Mouse (Mus musculus) MEL (cell line): ENCODE measurements around the gene Ppp4c. TPM values are rescaled to one million over a fixed set of nuclear protein-coding genes. Genes with fewer than 3 reads are reported as not detected.

ENCODE experiments used
- DNase-seq: peaks from one replicate; pipeline ENCODE4 v3.0.0; 2011; ENCODE audit warnings: low read depth, low spot score
- H3K27ac ChIP-seq: 2 replicates; pipeline ENCODE4 v1.5.1; 2012; ENCODE audit warnings: low read depth, mild to moderate bottlenecking, control low read depth, low read length, moderate library complexity; ENCODE audit not compliant: control insufficient read depth
- H3K27me3 ChIP-seq, 2 experiments: fragments of 150-350 bp in 1 of 2; sonication (generic) in 1 of 2; 2 replicates each; pipeline ENCODE4 v1.6.1; 2012; ENCODE audit warnings: low read length in 2 of 2, mild to moderate bottlenecking in 2 of 2, improper control_type of control experiment in 1 of 2, moderate library complexity in 1 of 2; ENCODE audit not compliant: insufficient read depth in 2 of 2, control insufficient read depth in 1 of 2
- H3K36me3 ChIP-seq, 2 experiments: 2 replicates each; pipeline ENCODE4 v1.6.1; 2012 to 2014; ENCODE audit warnings: low read length in 2 of 2, improper control_type of control experiment in 1 of 2, inconsistent platforms in 1 of 2, mild to moderate bottlenecking in 1 of 2; ENCODE audit not compliant: insufficient read depth in 2 of 2, control insufficient read depth in 1 of 2
- H3K4me1 ChIP-seq, 2 experiments: fragments of 150-350 bp in 1 of 2; sonication (generic) in 1 of 2; 2 replicates each; pipeline ENCODE4 v1.6.1; 2012; ENCODE audit warnings: low read length in 2 of 2, improper control_type of control experiment in 1 of 2, mild to moderate bottlenecking in 1 of 2; ENCODE audit not compliant: insufficient read depth in 2 of 2, control insufficient read depth in 1 of 2
- H3K4me3 ChIP-seq, 2 experiments: fragments of 150-350 bp in 1 of 2; sonication (generic) in 1 of 2; 2 replicates each; pipeline ENCODE4 v1.5.1; 2012; ENCODE audit warnings: low read depth in 2 of 2, low read length in 2 of 2, mild to moderate bottlenecking in 2 of 2, moderate library complexity in 2 of 2, control low read depth in 1 of 2, improper control_type of control experiment in 1 of 2; ENCODE audit not compliant: control insufficient read depth in 1 of 2, insufficient read depth in 1 of 2
- H3K79me2 ChIP-seq: 2 replicates; pipeline ENCODE4 v1.6.1; 2012; ENCODE audit warnings: mild to moderate bottlenecking, low read length, moderate library complexity; ENCODE audit not compliant: control insufficient read depth, poor library complexity, insufficient read depth
- H3K9ac ChIP-seq: 2 replicates; pipeline ENCODE4 v1.6.1; 2012; ENCODE audit warnings: low read depth, mild to moderate bottlenecking, control low read depth, low read length, moderate library complexity; ENCODE audit not compliant: control insufficient read depth, poor library complexity, severe bottlenecking
- H3K9me3 ChIP-seq: fragments of 150-350 bp; sonication (generic); replicated peaks from 2 replicates; pipeline ENCODE4 v1.6.1; 2012; ENCODE audit warnings: mild to moderate bottlenecking, low read length, improper control_type of control experiment, moderate library complexity; ENCODE audit not compliant: insufficient read depth
- BHLHE40 ChIP-seq: IDR thresholded peaks from 2 replicates; pipeline ENCODE4 v1.6.1; 2012; ENCODE audit warnings: low read depth, mild to moderate bottlenecking, inconsistent platforms, low read length, improper control_type of control experiment, borderline replicate concordance
- CHD1 ChIP-seq: IDR thresholded peaks from 2 replicates; pipeline ENCODE4 v1.6.1; 2012; ENCODE audit warnings: low read depth, mild to moderate bottlenecking, inconsistent platforms, low read length, improper control_type of control experiment
- CHD2 ChIP-seq: IDR thresholded peaks from 2 replicates; pipeline ENCODE4 v1.6.1; 2011; ENCODE audit warnings: low read length, improper control_type of control experiment
- CTCF ChIP-seq, 3 experiments: IDR thresholded peaks in 2 of 3; conservative IDR thresholded peaks in 1 of 3; 2 replicates each; pipeline ENCODE4 v1.5.1; 2011 to 2012; ENCODE audit warnings: low read length in 3 of 3, low read depth in 2 of 3, mild to moderate bottlenecking in 2 of 3, improper control_type of control experiment in 1 of 3, inconsistent platforms in 1 of 3, mixed read lengths in 1 of 3, moderate library complexity in 1 of 3; ENCODE audit not compliant: control insufficient read depth in 1 of 3, insufficient read depth in 1 of 3, poor library complexity in 1 of 3, severe bottlenecking in 1 of 3
- E2F4 ChIP-seq: IDR thresholded peaks from 2 replicates; pipeline ENCODE4 v1.6.1; 2011; ENCODE audit warnings: low read depth, low read length, improper control_type of control experiment, borderline replicate concordance
- ELF1 ChIP-seq: IDR thresholded peaks from 2 replicates; pipeline ENCODE4 v1.6.1; 2014; ENCODE audit warnings: low read depth, mild to moderate bottlenecking, inconsistent platforms, low read length, improper control_type of control experiment, moderate library complexity
- EP300 ChIP-seq, 2 experiments: IDR thresholded peaks; 2 replicates each; pipeline ENCODE4 v1.6.1; 2011; ENCODE audit warnings: improper control_type of control experiment in 2 of 2, low read length in 2 of 2, low read depth in 1 of 2, mild to moderate bottlenecking in 1 of 2
- GABPA ChIP-seq: IDR thresholded peaks from 2 replicates; pipeline ENCODE4 v1.6.1; 2012; ENCODE audit warnings: low read depth, mild to moderate bottlenecking, inconsistent platforms, low read length, improper control_type of control experiment, moderate library complexity
- GATA1 ChIP-seq: IDR thresholded peaks from 2 replicates; pipeline ENCODE4 v1.6.1; 2011; ENCODE audit warnings: low read depth, low read length, improper control_type of control experiment
- JUND ChIP-seq: IDR thresholded peaks from 2 replicates; pipeline ENCODE4 v1.6.1; 2011; ENCODE audit warnings: low read depth, mild to moderate bottlenecking, improper control_type of control experiment, low read length
- KAT2A ChIP-seq: conservative IDR thresholded peaks from 2 replicates; pipeline ENCODE4 v1.6.1; 2012; ENCODE audit warnings: low read depth, low read length, improper control_type of control experiment, inconsistent platforms
- MAX ChIP-seq: IDR thresholded peaks from 2 replicates; pipeline ENCODE4 v1.6.1; 2011; ENCODE audit warnings: low read length, improper control_type of control experiment
- MXI1 ChIP-seq: IDR thresholded peaks from 2 replicates; pipeline ENCODE4 v1.6.1; 2011; ENCODE audit warnings: mild to moderate bottlenecking, low read depth, low read length, improper control_type of control experiment
- NRF1 ChIP-seq: IDR thresholded peaks from 2 replicates; pipeline ENCODE4 v1.6.1; 2014; ENCODE audit warnings: low read depth, mild to moderate bottlenecking, inconsistent platforms, low read length, improper control_type of control experiment, moderate library complexity; ENCODE audit not compliant: poor library complexity, insufficient read depth, severe bottlenecking
- POLR2AphosphoS2 ChIP-seq: IDR thresholded peaks from 2 replicates; pipeline ENCODE4 v1.6.1; 2011; ENCODE audit warnings: low read length, improper control_type of control experiment
- POLR2AphosphoS5 ChIP-seq: IDR thresholded peaks from 2 replicates; pipeline ENCODE4 v1.6.1; 2012; ENCODE audit warnings: low read depth, borderline replicate concordance, mild to moderate bottlenecking, inconsistent platforms, low read length, moderate library complexity, mixed read lengths
- RAD21 ChIP-seq: IDR thresholded peaks from 2 replicates; pipeline ENCODE4 v1.6.1; 2011; ENCODE audit warnings: mild to moderate bottlenecking, low read depth, low read length, improper control_type of control experiment
- SMC3 ChIP-seq: IDR thresholded peaks from 2 replicates; pipeline ENCODE4 v1.6.1; 2011; ENCODE audit warnings: low read depth, low read length, improper control_type of control experiment
- TCF12 ChIP-seq: IDR thresholded peaks from 2 replicates; pipeline ENCODE4 v1.6.1; 2014; ENCODE audit warnings: low read depth, mild to moderate bottlenecking, inconsistent platforms, low read length, improper control_type of control experiment, moderate library complexity
- USF2 ChIP-seq, 2 experiments: IDR thresholded peaks; 2 replicates each; pipeline ENCODE4 v1.6.1; 2011 to 2012; ENCODE audit warnings: improper control_type of control experiment in 2 of 2, low read length in 2 of 2, borderline replicate concordance in 1 of 2, inconsistent platforms in 1 of 2, low read depth in 1 of 2, mild to moderate bottlenecking in 1 of 2; ENCODE audit not compliant: insufficient read depth in 1 of 2
- ZMIZ1 ChIP-seq: IDR thresholded peaks from 2 replicates; pipeline ENCODE4 v1.6.1; 2012; ENCODE audit warnings: low read depth, mild to moderate bottlenecking, inconsistent platforms, low read length, improper control_type of control experiment, moderate library complexity
- ZNF384 ChIP-seq: IDR thresholded peaks from 2 replicates; pipeline ENCODE4 v1.6.1; 2012; ENCODE audit warnings: low read depth, mild to moderate bottlenecking, inconsistent platforms, low read length, improper control_type of control experiment
- polyA plus RNA-seq, 2 experiments: library from polyadenylated mRNA; stranded (reverse) in 1 of 2; unstranded in 1 of 2; fragments of >175 nt in 1 of 2; fragments of >200 nt in 1 of 2; gene quantifications; 2 replicates each; pipeline versions ENCODE4 v1.2.1 to v1.2.4; 2012; ENCODE audit warnings: low replicate concordance in 2 of 2, low read depth in 1 of 2; ENCODE audit not compliant: insufficient read length in 2 of 2, insufficient read depth in 1 of 2, missing spikeins in 1 of 2
- total RNA-seq: library from RNA; depleted of rRNA; stranded (reverse); fragments of 300-350 nt; gene quantifications from 2 replicates; pipeline ENCODE4 v1.2.3, GENCODE M21; 2012

Gene Ppp4c
- total and polyA plus RNA-seq, 3 experiments = 257 to 540 (median 265) TPM

DNA sequence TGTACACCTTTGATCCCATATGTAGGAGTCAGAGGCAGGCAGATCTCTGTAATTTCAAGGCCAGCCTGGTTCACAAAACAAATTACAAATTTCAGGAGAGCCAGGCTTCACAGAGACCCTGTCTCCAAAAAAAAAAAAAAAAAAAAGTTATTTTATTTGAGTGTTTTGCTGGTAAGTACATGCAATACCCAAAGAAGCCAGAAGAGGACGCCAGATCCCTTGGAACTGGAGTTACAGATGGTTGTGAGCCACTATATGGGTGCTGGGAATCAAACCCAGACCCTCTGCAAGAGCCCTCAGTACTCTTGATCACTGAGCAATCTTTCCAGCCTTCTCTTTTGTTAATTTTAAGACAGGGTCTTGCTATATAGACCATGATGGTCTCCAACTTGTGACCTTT is 26.5 kb upstream of the Ppp4c start:
- H3K4me1 ChIP-seq = peaks cover 2 to 8% of the 10 kb centered on the region in 2 experiments; a peak in 3 of 4 replicates
- no peaks in the 10 kb centered on the region for H3K9me3 ChIP-seq
- no peak overlapping the region for H3K4me3 ChIP-seq
- no peak for TF ChIP-seq EP300 (IDR thresholded peaks at IDR 0.05; ENCODE audit: low read depth in 1 of 2, low read length in 2 of 2)
- no peak for TF ChIP-seq BHLHE40
- TF ChIP-seq ELF1 = no peak
- no peak for TF ChIP-seq MAX
- TF ChIP-seq RAD21 = peak; percentile 23
- TF ChIP-seq TCF12 = no peak
- no peak for TF ChIP-seq NRF1
- TF ChIP-seq ZNF384 = peak; percentile 64
- peak; percentile 19; the same call in 1 of the 2 replicates for TF ChIP-seq SMC3
- no peak for TF ChIP-seq POLR2AphosphoS5
- TF ChIP-seq CTCF (IDR thresholded peaks at IDR 0.05 in 2 of 3, conservative IDR thresholded peaks at IDR 0.05 in 1 of 3; ENCODE audit: control insufficient read depth in 1 of 3, insufficient read depth in 1 of 3, low read depth in 2 of 3, low read length in 3 of 3, poor library complexity in 1 of 3, severe bottlenecking in 1 of 3) = peak in 2 of 3 experiments; percentile 30 to 73; a peak in 4 of 6 replicates
- no peak for TF ChIP-seq JUND
- no peak for TF ChIP-seq E2F4
- no peak for TF ChIP-seq GATA1
- TF ChIP-seq CHD1 = no peak
- TF ChIP-seq KAT2A = no peak
- no peak for TF ChIP-seq CHD2
- TF ChIP-seq USF2 (IDR thresholded peaks at IDR 0.05; ENCODE audit: borderline replicate concordance in 1 of 2, insufficient read depth in 1 of 2, low read depth in 1 of 2, low read length in 2 of 2) = no peak
- TF ChIP-seq POLR2AphosphoS2 = no peak
- H3K27me3 ChIP-seq = 0 out of 4 replicates have a peak, but pooled peaks cover 2% of the 10 kb centered on the region in 2 experiments
- no peaks in the 10 kb centered on the region for H3K36me3 ChIP-seq
- H3K9ac ChIP-seq = no peak overlapping the region
- no peak for DNase-seq
- H3K79me2 ChIP-seq = no peaks in the 10 kb centered on the region
- H3K27ac ChIP-seq = no peak overlapping the region

DNA sequence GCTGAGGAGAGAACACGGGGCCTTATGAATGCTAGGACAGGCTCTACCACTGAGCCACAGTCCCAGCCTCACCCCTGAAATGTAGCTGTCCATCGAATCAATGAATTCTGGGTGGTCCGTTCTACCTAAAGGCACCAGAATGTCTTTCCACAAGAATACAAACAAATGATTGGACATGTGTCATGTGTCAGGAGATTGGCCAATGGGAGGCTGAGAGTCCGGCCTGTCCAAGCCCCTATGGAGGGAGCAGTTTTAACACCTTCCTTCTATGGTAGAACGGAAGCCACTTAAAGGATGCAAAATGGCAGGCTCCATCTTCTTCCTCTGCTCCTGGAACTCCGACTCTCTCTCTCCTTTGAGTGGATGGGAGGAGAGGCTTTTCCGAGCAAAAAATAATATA is 25.3 kb upstream of the Ppp4c start:
- Histone ChIP-seq H3K27me3 (0 out of 4 replicates have a peak, but pooled peaks cover 2% of the 10 kb centered on the region in 2 experiments), H3K4me3 (no peak overlapping the region), H3K79me2 (no peaks in the 10 kb centered on the region), H3K9me3 (no peaks in the 10 kb centered on the region), H3K36me3 (no peaks in the 10 kb centered on the region), H3K9ac (no peak overlapping the region), H3K4me1 (peaks cover 2 to 7% of the 10 kb centered on the region in 2 experiments; a peak in 3 of 4 replicates), H3K27ac (no peak overlapping the region)
- DNase-seq = no peak
- TF ChIP-seq USF2 (IDR thresholded peaks at IDR 0.05; ENCODE audit: borderline replicate concordance in 1 of 2, insufficient read depth in 1 of 2, low read depth in 1 of 2, low read length in 2 of 2) (no peak), POLR2AphosphoS5 (no peak), MAX (no peak), MXI1 (no peak), CTCF (IDR thresholded peaks at IDR 0.05 in 2 of 3, conservative IDR thresholded peaks at IDR 0.05 in 1 of 3; ENCODE audit: control insufficient read depth in 1 of 3, insufficient read depth in 1 of 3, low read depth in 2 of 3, low read length in 3 of 3, poor library complexity in 1 of 3, severe bottlenecking in 1 of 3) (no peak), JUND (no peak), GABPA (no peak), ZMIZ1 (no peak), ELF1 (no peak)
